Mouse (Mus musculus) frontal cortex, postnatal 36 days (tissue): ENCODE measurements around the gene Adamts7.
A peak's percentile ranks its signal among the peaks of the same experiment; 100 is the strongest.

Experiments
- DNase-seq, 2 experiments: peaks; one replicate each; pipeline ENCODE4 v3.0.0; 2022; ENCODE audit warnings: low spot score in 2 of 2

Gene Adamts7

DNA sequence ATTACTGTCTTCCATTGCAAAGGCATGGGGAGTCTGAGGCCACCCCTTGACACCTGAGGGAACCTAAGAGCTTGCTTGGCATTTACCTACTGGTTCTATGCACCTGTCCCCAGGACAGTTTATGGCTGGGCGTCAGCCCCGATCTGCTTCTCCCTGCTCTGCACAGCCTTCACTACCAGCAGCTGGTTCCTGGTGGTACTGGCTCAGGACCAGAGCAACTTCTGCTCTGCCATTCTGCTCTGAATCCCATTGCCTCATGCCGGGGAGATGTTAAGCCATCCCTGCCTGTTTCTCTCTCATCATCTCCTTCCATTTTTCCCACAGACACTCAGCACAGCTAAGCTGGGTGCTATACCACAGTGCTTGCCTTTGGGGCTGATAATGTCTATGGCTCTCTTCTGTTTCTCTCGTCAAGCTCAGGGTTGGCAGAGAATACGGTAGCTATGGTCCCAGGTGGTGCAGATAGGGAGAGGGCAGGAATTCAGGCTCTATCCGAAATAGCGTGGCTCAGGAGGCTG is 35.1 kb downstream of the Adamts7 start:
- DNase-seq, result no peak

GRCm38 (mm10) chr9:90198531-90199449 is 35.9 kb downstream of the Adamts7 start:
- DNase-seq, result peak in 1 of 2 experiments; percentile 30

DNA sequence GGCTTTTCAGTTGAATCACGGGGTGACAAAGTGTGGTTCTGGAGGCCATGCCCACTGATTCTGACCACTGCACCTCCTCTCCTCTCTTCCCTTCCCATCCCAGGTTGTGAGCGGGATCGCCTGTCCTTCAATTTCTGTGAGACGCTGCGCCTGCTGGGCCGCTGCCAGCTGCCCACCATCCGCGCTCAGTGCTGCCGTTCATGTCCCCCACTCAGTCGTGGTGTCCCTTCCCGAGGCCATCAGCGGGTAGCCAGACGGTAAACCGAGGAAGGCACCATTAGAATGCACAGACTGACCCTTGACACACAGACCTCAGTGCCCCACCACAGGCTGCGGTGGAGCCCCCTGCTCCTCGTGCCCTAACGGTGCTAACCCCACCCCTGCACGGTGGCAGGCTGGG is 36.7 kb downstream of the Adamts7 start:
- DNase-seq, result no peak

GRCm38 (mm10) chr9:90200501-90200900 is 37.6 kb downstream of the Adamts7 start:
- no peak for DNase-seq

GRCm38 (mm10) chr9:90201096-90201495 is 38.2 kb downstream of the Adamts7 start:
- DNase-seq, result no peak

DNA sequence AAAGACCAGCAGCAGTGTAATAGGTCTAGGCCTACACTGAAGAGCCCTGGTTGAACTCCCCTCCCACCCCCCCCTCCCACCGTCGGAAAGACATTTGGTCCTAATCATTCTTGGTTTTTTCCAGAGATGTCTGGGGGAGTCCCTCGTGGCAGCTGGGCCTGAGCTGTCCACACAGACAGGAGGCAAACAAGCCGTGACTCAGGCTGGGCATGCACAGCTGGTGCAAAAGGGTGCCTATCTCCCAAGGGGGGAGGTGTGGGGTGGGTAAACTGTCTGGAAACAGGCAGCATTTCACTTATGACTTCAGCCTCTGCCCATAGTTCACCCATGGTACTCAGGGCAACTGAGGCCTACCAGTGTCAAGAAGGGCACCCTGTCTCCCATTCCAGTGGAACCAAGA is 38.7 kb downstream of the Adamts7 start:
- DNase-seq, result no peak

GRCm38 (mm10) chr9:90203233-90203632 is 40.4 kb downstream of the Adamts7 start:
- DNase-seq, result no peak

- DNase-seq, result peak in 1 of 2 experiments; percentile 28
Observed at GRCm38 (mm10) chr9:90204396-90204915, 41.6 kb downstream of the Adamts7 start.

- peak; percentile 80 to 86 for DNase-seq
Observed at GRCm38 (mm10) chr9:90206500-90206899, 43.6 kb downstream of the Adamts7 start.

DNA sequence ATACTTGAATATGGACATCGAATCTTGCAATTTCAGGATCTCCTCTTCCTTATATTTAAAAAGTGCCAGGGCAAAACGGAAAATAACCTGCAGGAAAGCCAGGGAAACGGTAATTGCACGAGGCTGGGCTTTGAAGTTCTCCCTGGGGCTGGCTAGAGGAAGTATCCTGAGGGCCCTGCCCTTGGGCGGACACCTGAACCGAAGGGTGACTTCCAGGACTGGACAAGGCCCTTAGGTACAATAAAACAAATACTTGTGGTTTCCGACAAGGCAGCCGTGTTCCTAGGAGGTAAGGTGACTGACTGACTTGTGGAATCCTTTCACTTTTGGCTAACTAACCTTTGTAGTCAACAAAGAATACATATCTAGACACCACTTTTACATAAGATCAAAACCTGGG is 44.9 kb downstream of the Adamts7 start:
- no peak for DNase-seq

DNA sequence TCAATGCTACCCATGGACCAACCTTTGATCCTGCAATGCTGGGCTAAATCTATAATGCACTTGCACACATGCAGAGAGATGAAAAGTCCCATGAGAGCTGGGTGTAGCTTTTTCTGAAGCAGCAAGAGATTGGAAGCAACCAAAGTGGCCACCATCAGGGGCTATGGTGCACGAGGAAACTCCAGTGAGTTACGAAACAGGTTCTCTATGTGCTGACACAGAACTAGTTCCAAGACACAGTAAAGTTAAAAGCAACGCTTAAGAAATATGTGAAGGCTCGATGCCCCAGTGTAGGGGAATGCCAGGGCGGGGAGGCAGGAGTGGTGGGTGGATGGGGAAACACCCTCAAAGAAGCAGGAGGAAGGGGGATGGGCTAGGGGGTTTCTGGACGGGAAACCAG is 45.8 kb downstream of the Adamts7 start:
- DNase-seq, result no peak

- no peak for DNase-seq
Observed at GRCm38 (mm10) chr9:90213127-90213526, 50.3 kb downstream of the Adamts7 start.

DNA sequence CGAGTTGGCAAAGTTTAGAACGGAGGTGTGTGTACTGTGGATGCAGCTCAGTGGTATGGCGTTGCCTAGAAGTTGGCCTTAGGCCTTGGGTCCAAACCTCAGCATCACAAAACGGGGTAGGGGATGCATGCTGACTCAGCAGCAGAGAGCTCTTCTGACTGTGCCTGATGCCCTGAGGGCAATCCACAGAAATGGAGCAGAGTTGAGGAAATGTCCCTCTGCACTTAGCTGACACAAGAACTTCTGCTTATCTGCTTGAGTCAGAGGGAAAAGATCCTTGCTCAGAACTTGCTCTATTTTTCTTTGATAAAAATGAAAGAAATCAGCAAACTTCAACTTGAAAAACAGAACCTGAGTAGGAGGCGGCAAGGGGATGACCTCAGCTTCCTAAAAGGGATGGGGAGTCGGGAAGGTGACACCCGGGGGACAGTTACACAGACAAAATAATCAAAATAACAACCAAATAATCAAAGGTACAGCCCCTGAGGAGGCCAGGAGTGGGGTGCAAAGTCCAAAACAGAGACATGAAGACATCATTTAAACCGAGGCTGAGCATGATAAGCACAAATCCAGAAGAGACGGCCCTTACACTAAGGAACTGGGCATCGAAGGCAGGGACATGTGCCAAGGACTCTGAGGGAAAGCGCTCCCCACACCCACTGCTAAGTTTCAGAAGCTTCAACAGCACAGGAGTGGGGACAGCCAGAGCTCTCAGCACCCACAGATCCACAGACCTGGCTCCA is 53.6 kb downstream of the Adamts7 start:
- no peak for DNase-seq

- no peak for DNase-seq
Observed at GRCm38 (mm10) chr9:90217501-90217900, 54.6 kb downstream of the Adamts7 start.

DNA sequence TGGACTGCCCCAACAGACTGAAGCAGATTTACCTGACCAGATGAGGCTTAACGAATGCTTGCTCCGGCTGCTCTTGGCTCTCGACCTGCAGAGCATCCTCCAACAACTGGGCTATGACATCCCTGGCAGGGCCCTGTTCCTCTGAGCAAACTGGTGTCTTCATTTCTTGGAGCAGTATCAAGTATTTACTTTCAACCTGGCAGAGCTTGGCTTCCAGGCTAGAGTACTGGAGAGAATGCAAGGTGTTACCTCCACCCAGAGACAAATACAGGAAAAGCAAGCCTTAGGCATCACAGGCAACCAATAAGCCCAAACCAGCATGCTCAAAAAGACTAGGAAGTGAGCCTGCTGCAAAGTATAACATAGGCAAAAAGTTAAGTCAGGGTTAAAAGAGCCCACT is 59.4 kb downstream of the Adamts7 start:
- no peak for DNase-seq

DNA sequence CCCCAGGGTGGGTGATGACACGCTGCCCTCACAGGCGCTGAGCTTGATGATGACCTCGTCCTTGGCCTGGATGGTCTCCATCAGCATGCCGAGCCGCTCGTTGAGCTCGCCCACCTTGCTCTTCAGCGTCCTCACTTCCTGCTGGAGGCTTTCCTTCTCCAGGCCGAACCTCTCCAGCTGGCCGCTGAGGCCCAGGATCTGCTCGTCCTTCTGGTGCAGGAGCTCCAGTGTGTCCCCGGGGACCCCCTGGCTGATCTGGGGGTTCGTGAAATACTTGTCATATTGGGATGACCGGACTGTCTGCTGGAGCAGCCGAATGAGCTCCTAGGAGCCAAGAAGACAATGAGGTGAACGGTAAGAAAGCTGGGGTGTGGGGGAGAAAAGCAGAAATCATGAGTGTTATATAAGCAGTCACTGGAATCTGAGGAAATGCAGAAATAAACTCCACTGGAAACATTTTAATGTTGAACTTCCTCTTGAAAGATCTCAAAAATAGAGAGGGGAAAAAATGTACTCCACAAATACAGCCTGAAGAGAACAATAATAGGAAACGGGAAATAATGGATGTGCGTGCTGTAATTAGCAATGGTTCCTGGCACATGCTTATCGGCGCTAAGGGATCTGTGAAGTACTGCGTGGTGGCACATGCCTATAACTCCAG is 63.3 kb downstream of the Adamts7 start:
- peak; percentile 50 to 51 for DNase-seq

DNA sequence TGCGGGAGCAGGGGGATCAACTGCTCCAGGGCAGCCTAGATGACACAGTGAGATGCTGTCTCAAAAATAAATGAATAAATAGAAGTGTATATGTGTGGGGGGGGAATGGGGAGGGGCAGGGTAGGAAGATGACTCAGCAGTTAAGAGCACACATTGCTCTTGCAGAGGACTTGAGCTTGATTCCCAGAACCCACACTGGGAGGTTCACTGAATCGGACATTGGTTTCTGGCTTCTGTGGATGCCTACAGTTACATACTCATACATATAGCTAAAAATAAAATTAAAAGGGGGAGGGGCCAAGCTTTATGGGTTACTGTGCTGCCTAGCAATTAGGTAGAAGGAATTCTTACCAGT is 63.9 kb downstream of the Adamts7 start:
- DNase-seq, result no peak

DNA sequence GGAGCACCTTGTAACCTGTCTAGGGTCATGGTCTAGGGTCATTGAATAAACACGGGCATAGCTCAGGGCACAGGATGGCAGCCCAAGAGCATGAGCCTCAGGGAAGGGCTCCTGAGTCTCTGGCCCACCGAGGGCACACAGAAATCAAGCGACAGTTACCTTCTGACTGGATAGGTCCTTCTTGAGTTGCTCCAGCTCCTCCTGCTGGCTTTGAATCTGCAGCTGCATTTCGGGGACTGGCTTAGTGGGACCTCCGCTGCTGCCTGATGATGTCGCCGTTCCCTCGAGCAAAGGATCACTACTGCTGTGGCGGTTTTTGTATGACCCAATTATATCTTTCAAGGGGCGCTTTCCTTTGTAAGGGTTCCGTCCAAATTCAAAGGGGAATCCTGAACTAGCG is 64.3 kb downstream of the Adamts7 start:
- DNase-seq, result no peak

- DNase-seq, result no peak
Observed at GRCm38 (mm10) chr9:90232781-90233690, 70.2 kb downstream of the Adamts7 start.

DNA sequence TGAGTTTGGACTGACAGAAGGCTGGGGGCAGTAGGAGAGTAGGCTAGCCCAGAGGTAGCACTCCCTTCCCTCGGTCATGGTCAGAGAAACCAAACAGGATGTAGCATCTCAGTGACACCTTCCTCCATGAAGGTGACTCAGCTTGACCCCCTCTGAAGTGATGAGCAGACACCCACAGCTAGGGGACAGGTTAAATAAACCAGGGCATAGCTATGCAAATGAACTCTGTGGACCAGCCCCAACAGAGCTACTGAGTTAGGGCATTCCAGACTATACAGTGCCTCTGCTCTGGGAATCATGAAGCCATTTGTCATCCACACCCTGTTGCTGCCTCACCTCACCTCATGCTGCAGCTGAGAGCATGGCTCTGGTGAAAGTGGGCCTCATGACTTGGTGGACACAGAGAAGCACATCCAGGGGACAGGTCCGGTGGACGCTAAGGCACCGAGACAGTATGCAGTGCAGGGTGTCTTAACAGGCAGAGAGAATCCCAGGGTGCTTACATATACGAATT is 71.1 kb downstream of the Adamts7 start:
- no peak for DNase-seq

DNA sequence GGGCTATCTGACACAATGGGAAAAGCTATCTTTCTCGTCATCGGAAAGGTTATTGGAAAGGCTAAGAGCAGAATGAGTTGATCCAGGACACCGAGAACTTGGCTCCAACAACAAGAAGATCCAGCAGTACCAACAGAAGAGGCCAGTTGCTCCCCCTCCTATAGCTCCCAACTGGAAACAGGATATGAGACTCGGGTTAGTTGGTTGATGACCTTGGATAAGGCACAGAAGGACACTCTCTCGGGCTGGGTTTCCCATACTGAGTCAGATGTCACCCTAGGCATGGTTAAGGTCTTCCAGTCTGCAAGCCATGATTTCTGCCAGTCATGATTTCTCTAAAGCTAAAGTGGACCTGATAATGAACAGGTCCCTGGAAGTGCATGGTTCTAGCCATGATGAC is 71.9 kb downstream of the Adamts7 start:
- no peak for DNase-seq
